Mouse (Mus musculus) cerebellum, adult 11 months (tissue): ENCODE results near the gene Ldb2.

Source experiments
- DNase-seq: peaks from one replicate; pipeline ENCODE4 v3.0.0; 2022

Gene Ldb2

GRCm38 (mm10) chr5:44537316-44537999 is 262.0 kb downstream of the Ldb2 start:
- DNase-seq: no peak

GRCm38 (mm10) chr5:44529466-44529865 is 270.0 kb downstream of the Ldb2 start:
- DNase-seq: no peak

GRCm38 (mm10) chr5:44529001-44529400 is 270.5 kb downstream of the Ldb2 start:
- no peak for DNase-seq

GRCm38 (mm10) chr5:44505221-44505620 is 294.3 kb downstream of the Ldb2 start:
- DNase-seq: no peak

- no peak for DNase-seq
Observed at GRCm38 (mm10) chr5:44504786-44505185, 294.7 kb downstream of the Ldb2 start.

- DNase-seq: no peak
Observed at GRCm38 (mm10) chr5:44498229-44498628, 301.3 kb downstream of the Ldb2 start.

GRCm38 (mm10) chr5:44496854-44497253 is 302.6 kb downstream of the Ldb2 start:
- DNase-seq: no peak

GRCm38 (mm10) chr5:44495092-44495491 is 304.4 kb downstream of the Ldb2 start:
- DNase-seq: no peak

GRCm38 (mm10) chr5:44494133-44494532 is 305.3 kb downstream of the Ldb2 start:
- no peak for DNase-seq

- no peak for DNase-seq
Observed at GRCm38 (mm10) chr5:44491526-44491925, 308.0 kb downstream of the Ldb2 start.

- no peak for DNase-seq
Observed at GRCm38 (mm10) chr5:44490462-44490861, 309.0 kb downstream of the Ldb2 start.

GRCm38 (mm10) chr5:44483426-44484106 is 315.9 kb downstream of the Ldb2 start:
- no peak for DNase-seq

- no peak for DNase-seq
Observed at GRCm38 (mm10) chr5:44481406-44481805, 318.1 kb downstream of the Ldb2 start.

GRCm38 (mm10) chr5:44476356-44476755 is 323.1 kb downstream of the Ldb2 start:
- DNase-seq: no peak

- DNase-seq: no peak
Observed at GRCm38 (mm10) chr5:44475543-44475942, 323.9 kb downstream of the Ldb2 start.

- no peak for DNase-seq
Observed at GRCm38 (mm10) chr5:44473857-44474762, 325.4 kb downstream of the Ldb2 start.

GRCm38 (mm10) chr5:44465238-44465637 is 334.2 kb downstream of the Ldb2 start:
- DNase-seq: no peak
